Mouse (Mus musculus) MN1 (cell line): ENCODE measurements around the gene Adamtsl1.

Experiments used
- DNase-seq: peaks from one replicate; pipeline ENCODE4 v3.0.0-alpha.2; 2016; ENCODE audit warnings: low spot score

The Adamtsl1 gene

DNA sequence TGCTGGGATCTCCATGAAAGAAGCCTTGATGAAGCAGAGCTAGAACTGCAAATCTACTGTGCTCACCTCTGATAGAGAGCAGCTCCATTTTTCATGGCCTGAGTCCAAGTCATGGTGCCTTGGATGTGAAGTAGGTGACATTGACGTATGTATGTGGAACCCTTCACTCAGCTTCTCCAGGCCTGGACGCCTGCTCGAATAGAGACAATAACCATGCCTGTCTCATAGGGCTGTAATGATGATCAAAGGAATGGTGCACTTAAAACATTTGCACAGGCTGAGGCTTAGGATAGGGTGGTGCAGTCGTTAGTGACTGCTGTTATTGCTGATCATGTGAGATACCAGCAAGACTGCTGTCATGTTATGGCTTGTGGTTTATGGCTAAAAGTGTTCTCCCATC, 801.1 kb downstream of the Adamtsl1 start:
- DNase-seq = no peak

DNA sequence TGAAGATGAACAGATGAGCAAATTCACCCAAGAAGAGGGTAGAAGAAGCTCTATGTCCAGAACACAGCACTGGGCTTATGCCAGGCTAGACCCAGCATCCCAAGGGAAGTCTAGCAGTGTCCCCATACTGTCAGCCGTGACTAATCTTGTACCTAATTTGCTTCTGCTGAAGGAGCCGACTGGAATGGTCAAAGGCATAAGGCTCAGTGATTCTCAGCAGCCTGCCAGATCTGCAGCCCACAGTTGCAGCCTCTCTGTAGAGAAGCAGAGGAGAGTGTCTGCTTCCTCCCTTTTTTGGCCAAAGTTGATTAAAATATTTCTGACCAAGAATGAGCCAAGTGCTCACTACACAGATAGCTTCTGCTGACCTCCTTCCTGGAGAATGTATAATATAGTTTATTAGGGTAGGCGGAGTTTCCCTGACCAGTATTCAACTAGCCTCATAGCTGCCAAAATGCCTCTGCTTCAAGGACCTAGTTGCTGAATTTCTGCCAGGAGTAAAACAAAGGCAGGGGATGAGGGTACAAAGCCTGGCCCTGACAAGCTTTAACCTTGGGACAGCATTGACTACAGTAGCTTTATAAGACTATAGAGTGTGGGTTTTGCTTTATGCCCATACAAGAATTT, 804.1 kb downstream of the Adamtsl1 start:
- no peak for DNase-seq

DNA sequence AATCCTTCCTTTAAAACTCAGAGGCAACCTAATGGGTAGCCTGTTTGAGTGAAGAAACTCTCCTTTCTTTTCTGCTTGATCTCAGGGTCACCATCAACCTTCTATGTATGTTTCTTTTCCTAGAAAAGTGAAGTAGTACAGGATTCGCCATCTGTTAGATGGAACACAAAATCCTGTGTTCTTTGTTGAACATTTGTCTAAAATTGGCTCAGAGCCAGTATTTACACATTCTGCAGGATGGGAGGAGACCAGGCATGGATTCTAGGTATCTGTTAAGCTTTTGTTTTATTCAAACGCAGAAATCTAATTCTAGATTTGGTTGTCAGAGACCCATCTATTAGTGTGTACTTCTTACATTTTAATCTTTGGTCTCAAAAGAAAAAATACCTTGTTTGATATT, 811.4 kb downstream of the Adamtsl1 start:
- no peak for DNase-seq

DNA sequence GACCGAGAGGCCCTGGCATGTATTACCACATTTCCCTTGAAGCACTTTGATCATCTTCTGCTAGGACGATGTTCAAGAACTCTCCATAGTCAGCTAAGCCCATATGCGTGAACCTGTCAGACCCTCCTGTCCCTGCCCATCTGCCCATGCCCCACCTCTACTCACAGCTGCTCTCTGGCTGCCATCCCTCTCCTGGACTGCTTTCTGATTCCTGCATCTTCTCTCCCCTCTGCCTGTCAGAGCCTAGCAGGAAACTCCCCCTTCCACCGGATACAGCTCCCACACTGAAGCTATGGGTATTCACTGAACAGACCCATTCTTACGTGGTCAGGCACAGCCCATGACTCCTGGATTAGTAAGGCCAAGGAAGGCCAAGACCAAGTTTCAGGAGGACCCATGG, 812.0 kb downstream of the Adamtsl1 start:
- no peak for DNase-seq

DNA sequence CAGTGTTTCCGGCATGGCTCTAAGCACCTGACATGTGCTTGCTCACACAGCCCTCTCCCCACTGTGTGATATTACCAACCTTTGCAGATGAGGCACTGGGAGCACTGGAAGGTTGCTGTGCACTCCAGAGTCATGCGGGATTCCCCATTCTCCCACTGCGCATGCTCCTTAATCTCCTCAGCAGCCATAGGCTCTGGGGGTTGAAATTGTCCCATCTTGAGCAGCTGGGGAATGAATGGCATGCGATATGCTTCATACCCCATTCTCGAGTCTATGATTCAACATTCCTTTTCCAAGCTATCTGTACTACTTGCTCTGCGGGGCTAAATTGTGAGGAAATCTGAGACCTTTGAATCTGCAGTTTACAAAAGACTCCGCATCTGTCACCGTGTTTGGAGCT, 812.7 kb downstream of the Adamtsl1 start:
- DNase-seq = no peak

DNA sequence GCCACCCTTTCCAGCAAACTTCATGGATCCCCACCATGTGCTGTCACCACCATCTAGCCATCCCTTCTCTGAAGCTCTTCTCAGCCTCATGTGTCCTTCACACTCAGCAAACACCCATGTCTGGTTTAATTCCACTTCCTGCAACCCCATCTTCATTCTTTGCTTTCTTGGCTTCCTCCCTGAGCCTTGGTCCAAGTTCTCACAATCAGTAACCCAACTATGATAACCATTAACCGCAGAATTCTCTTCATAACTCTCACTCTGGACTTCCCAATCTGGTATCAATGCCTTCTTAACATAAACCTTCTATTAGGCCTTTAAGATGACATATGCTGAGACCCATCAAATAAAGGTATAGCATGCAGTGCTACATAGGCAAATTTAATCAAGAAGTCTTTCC, 815.5 kb downstream of the Adamtsl1 start:
- DNase-seq = no peak

DNA sequence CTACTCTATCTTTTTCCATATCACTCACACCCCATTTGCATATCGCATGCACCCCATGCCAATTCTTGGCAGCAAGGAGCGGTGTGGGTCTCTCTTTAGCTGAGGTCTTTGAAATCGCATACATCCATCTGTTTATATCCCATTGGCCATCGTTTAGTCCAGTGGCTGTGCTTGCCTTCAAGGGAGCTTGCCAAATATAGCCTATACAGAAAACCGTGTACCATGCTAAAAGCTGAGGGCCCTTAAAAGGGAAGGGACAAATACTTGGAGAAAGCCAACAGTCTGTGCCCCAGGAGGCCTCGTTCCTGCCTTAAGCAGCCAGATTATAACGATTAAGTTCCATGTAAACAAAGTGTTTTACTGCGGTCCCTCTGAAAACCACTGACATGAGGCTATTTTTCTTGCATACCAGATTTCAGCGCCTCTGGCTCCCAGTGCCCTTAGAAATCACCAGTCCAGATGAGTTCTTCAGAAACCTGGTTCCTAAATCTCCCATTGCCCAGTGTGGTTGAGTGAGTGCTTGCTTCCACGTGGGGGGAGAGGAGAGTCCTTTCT, 822.0 kb downstream of the Adamtsl1 start:
- DNase-seq = no peak

DNA sequence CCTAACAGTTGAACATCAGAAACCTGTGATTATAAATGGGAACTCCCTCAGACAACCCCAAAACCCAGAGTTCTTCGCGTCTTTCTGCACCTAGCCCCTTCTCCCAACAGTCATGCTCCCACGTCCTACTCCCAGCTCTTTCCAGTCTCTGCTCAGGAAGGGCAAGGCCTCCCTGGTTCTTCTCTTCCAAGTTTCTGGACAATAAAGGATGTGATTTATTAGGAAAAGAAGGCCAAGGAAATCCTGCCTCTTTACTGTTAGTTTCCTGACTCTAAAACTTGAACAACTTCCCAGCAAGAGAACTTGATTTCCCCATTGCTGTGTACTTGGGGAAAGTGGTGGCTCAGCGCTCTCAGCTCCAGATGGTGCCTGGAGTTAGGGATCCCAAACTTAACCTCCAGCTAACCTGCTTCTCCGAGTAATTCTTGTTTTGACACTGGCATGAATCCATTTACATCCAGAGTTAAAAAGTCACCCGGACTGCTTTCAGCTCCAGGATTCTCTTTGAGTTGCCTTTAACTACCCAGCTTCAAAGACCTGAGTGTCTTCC, 823.3 kb downstream of the Adamtsl1 start:
- no peak for DNase-seq

DNA sequence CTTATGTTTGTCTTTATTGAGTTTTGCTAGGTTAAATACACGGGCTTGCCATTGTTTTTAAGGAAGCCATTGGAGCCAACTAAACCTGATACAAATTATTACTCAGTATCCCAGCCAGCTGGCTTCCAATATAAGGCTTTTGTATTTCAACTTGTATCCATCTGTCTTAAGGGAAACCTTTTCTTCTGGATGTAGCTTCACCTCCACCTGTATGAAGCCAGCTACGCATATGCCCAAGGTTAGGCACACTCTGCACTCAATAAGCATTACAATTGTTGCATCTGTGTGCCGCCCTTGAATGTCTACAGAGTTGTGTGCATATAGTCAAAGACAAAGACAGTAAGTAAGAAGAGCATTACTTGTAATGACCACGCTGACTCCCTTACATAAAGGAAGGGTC, 835.4 kb downstream of the Adamtsl1 start:
- no peak for DNase-seq

DNA sequence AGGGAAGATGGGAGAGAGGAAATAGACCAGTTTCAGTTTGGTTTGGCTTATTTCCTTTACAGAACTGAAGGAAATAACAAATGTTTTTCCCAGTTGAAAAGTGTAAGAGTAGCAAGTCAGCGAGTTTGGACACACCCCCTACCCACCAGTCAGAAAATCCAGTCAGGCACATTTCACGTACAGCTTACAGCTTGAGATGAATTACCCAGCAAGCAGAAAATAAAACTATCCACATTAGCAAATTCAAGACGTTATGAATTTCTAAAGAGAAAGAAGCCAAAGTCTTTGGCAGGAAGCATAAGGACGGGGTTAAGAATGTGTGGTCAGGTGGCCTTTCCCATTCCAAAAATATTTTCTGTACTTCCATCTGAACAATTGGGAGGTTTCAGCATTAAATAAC, 838.1 kb downstream of the Adamtsl1 start:
- DNase-seq = no peak

DNA sequence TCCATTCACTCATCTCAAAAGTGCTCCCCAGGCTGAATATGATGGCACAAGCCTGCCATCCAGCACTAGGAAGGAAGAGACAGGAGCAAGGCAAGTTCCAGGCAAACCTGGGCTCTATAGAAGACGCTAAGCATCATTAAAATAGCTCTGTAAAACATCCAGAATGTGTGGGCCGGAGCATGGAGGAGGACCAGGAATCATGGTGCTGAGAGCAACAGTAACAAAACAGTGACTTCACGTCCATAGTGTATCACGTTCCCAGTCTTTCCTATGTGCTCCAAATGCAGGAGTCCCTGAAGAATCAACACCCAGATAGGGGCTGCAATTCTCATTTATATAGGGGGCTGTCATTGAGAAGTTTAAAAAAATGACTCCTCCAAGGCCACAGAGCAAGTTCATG, 839.6 kb downstream of the Adamtsl1 start:
- DNase-seq = no peak

DNA sequence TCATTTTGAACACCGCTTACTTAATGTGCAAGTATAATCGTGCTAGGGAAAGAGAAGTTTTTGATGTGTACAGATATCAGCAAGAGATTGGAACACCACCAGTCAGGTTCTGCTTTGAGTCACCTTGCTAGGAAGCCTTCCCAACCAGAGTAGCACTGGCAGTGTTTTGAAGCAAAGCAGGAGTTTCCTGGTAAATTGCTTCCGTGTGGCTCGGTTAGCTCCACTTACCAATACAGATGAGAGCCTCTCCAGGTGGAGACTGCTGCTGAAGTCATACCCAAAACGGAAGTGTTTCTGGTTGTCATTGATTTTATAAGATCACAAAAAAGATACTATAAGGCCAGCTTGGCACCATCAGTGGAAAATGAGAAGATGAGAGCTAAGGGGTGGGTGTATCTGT, 845.4 kb downstream of the Adamtsl1 start:
- no peak for DNase-seq

DNA sequence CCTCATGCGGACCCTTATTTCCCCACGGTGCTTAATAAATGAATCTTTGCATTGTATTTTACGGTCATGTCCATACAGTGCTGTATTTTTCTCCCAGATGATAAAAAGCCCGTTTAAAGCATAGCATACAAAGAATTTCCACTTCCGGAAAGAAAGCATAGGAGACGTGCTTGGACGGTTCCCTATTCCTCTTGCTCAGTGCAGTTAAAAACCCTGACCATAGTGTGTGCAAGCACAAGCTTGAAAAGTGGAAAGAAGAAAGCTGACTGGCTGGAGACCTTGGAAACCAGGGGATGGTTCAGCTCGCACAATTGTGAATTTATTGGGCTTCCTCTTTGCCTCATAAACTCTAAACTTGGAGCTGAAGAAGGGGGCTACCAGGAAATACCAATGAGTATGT, 855.1 kb downstream of the Adamtsl1 start:
- no peak for DNase-seq

DNA sequence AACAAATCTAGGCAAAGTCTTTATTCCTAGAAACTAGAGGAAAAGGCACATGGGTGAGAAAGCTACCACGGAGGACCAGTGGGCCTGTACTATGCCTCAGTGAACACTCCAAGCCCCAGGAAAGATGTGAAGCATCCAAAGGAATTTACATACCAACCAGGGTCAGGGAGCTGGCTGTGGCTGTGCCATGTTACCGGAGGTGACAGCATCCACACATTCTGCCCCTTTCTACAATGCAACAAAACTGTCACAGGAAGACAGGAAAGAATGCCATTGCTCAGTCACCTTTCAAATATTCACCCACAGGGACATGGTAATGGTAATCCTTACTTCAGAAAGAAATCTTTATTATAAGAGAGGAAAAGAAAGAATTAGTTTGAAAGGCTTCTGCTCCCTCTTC, 859.2 kb downstream of the Adamtsl1 start:
- no peak for DNase-seq

DNA sequence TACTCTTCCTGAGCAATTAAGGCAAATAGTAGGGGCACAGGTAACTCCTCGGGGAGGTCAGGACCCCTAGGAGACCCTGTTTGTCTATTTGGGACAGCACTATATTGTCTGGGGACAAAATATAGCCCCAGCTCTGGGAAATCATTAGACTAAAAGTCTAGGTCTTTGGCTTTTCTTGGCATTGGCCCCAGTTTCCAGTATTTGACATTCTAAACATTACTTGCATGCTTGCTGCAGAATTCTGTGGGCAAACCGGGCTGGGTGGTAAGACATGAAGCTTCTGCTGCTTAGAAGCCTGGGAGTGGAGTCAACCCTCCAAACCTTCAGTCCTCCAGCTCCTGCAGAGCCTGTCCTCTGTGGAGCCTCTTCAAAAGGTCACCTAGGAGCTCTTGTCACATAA, 869.2 kb downstream of the Adamtsl1 start:
- DNase-seq = no peak

DNA sequence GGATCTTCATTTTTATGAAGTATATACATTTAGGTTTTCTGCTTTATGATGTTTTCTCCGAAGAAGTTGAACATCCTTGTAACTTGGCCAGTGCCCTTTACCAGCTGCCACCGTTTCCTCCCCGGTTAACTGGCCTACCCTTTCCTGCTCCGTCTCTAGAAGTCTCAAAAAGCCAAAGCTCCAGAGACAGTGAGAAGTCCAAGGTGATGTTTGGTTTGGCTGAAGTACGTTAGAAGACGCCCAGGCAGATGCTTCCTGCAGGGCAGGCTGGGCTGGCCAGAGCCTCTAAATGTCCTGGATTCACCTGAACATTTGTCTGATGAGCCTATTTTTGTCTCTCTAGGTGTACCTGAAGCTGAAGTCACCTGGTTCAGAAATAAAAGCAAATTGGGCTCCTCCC, 871.1 kb downstream of the Adamtsl1 start:
- DNase-seq = no peak

DNA sequence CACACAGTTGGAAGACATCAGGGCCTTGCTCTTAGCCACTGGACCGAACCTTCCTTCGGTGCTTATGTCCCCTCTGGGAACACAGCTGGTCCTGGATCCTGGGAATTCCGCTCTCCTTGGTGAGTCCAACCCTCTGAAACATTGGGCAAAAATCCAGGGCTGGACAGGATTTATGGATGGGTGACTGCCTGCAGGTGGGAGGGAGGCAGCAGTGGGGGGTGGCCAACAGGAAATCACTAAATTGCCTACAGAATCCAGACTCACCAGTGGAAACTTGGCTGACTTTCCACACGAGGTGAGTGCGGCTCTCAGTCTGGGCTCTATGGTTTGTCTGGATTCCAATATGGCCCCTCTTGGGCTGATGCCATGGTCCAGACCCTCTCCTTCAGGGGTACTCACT, 874.5 kb downstream of the Adamtsl1 start:
- DNase-seq = no peak

DNA sequence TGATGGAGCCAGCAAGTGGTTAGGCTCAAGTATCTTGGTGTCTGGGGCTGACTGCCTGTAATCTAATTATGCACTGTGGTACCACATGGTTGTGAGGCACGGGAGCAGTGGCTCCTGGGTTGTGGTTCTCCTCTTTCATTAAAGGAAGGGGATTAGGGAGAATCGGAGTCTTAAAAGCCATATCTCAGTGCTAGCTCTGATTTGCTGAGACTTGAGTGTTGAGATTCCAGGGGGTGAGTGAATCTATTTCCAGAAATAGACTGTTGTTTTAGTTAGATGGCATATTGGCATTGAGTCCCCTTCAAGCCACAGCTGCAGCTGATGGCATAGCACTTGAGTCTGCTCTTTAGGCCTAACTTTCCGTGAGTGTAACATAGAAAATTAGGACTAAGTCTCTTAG, 877.2 kb downstream of the Adamtsl1 start:
- no peak for DNase-seq

DNA sequence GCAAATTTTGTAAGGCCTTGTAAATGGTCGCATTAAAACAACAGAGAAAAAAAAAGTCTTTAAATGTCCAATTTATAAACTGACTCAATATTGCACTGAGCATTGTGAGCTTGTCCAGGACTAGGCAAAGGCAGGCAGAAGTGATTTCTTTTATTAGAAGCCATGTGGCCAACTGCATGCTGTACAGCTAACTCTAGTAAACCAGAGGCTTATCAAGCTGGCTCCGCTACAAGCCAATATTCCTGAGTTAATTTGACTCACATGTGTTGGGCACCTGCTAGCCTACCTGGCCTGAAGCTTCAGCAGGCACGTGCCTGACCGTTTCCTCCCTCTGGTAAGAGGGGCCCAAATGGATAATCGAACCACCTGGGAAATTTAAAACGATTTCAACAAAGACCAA, 881.7 kb downstream of the Adamtsl1 start:
- DNase-seq = no peak

DNA sequence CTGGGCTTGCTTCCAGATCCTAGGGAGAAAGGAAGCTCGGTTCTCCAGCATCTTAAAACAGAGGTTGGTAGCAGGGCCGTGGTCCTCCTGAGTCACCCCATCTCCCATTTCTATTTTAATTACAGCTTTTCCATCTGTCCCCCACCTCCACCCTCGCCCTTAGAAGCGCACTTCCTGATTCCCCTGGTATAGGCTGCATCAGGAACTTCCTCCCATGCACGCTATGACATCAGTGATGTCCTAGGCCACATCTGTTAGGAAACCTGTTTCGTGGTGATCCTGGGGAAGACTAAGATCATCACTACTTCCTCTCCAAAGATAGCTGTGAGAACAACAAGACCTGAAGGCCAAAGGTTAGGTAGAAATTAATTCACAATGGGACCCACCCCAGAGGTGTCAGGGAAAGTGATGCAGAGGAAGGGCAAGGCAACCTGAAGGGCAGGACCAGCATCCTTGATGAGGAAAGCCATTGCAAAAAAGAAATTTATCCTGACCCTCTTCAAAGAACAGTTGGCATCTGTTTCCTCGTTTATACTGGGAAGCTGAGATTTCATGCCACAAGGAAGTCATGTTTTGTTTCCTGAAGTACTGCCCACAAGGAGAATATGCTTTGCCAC, 882.8 kb downstream of the Adamtsl1 start:
- no peak for DNase-seq

DNA sequence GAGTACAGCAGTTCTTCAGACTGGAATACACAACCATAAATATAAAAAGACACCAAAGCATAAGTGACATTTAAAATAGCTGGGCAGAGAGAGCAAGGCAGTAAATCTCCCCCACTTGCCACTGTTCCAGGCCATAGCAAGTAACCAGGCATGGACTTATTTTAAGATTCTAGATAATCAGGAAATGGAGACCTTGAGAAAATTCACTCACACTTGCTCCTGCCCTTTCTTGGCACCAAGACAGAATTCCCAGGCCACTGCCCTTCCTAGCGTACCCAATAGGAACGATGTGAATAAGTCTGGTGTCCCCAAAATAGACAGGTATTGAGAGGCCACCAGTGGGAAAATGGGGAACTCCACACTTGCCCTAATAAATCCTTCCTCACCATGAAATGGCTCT, 883.5 kb downstream of the Adamtsl1 start:
- DNase-seq = no peak

DNA sequence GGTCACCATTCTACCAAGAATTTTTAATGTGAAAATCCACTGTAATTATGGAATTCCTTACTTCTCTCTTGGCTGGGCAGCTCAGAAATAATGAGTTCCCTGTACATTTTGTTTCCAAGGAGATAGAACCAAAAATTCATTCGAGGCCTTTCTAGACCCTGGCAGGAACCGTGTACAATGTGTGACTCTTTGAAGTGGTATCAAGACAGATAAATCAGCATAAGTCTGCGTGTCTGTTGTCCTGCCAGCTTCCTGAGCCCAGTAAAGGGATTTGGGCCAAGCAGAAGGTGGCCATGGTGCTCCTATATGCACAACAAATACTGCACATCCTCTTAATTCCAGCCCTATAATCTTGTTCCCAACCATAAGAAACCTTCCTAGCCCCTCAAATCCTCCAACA, 887.1 kb downstream of the Adamtsl1 start:
- no peak for DNase-seq

DNA sequence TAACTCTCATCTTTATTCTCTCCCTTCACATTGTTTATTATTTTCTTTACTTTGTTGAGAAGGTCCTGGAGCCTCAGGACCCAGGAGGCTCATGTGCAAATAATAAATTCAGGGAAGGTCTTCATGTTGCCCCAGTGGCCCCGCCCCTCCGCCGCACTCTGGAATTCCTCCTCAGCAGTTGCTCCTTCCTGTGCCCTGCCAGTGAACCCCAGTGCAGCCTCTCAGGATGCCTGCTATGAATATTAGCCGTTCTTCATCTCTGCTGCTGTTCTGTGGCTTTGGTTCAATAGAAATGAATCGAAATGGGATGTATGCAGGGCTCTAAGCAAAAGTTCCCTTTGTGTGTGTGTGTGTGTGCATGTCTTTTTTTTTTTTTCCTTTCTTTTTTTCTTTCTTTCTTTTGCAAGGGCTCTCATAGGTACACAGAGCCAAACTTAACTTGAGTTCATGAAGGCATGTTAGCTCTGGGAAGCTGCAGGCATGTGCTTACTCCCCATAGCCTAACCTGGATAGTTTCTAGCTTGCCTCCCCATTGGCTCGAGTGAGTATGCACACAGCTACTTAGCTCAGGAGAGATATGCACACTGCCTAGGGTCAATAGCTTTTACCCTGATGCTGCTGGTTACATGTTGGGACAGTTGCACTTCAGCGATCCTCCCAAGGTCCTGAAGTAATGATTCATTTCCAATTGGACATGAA, 892.7 kb downstream of the Adamtsl1 start:
- no peak for DNase-seq
